Mouse (Mus musculus) heart, postnatal 0 days (tissue): ENCODE measurements at regions not wholly inside any gene's neighbourhood (a gene's known extent, or its start where the extent isn't known, plus 50 kb on each side); places are given as distances from the start of the nearest gene placed in this dataset.

Source experiments
- CTCF ChIP-seq: IDR thresholded peaks from 2 replicates; pipeline ENCODE4 v1.5.1; 2016; ENCODE audit warnings: antibody characterized with exemption, control low read depth, low read depth
- EP300 ChIP-seq: IDR thresholded peaks from 2 replicates; pipeline ENCODE4 v1.6.1; 2016; ENCODE audit warnings: antibody characterized with exemption, low read depth

GRCm38 (mm10) chr10:118927316-118927715 is 57.3 kb upstream of the Dyrk2 start:
- TF ChIP-seq CTCF = no peak
- TF ChIP-seq EP300 = no peak
